Mouse (Mus musculus) hindbrain, postnatal 0 days (tissue): ENCODE data around the gene Slc30a6. TPM values are rescaled to one million over a fixed set of nuclear protein-coding genes. Genes with fewer than 3 reads are reported as not detected.

ENCODE experiments used
- ATAC-seq: fragments of 200-750 bp; cut with Nextera tagmentation; 2 replicates; pipeline ENCODE4 v1.8.0; 2017; ENCODE audit warnings: mild to moderate bottlenecking, moderate TSS enrichment, moderate library complexity
- DNase-seq: peaks from one replicate; pipeline ENCODE4 v3.0.0-alpha.2; 2015; ENCODE audit warnings: low spot score
- H3K27ac ChIP-seq: fragments of 300-500 bp; sonication (generic); 2 replicates; pipeline ENCODE4 v1.5.1; 2014; ENCODE audit warnings: mild to moderate bottlenecking
- H3K27me3 ChIP-seq: fragments of 300-500 bp; sonication (generic); 2 replicates; pipeline ENCODE4 v1.6.1; 2014; ENCODE audit warnings: low read length, mixed read lengths; ENCODE audit not compliant: insufficient read depth
- H3K36me3 ChIP-seq: fragments of 300-500 bp; sonication (generic); 2 replicates; pipeline ENCODE4 v1.6.1; 2014; ENCODE audit warnings: low read length, mixed read lengths; ENCODE audit not compliant: insufficient read depth
- H3K4me1 ChIP-seq: fragments of 300-500 bp; sonication (generic); 2 replicates; pipeline ENCODE4 v1.6.1; 2014; ENCODE audit warnings: antibody characterized with exemption, low read length, mixed read lengths; ENCODE audit not compliant: insufficient read depth
- H3K4me2 ChIP-seq: fragments of 300-500 bp; sonication (generic); 2 replicates; pipeline ENCODE4 v1.6.1; 2014; ENCODE audit warnings: low read depth, mild to moderate bottlenecking, low read length, moderate library complexity, mixed read lengths
- H3K4me3 ChIP-seq: fragments of 300-500 bp; sonication (generic); 2 replicates; pipeline ENCODE4 v1.5.1; 2014; ENCODE audit warnings: low read length
- H3K9ac ChIP-seq: fragments of 300-500 bp; sonication (generic); replicated peaks from 2 replicates; pipeline ENCODE4 v1.6.1; 2014; ENCODE audit warnings: mild to moderate bottlenecking, low read length, moderate library complexity, mixed read lengths
- H3K9me3 ChIP-seq: fragments of 300-500 bp; sonication (generic); 2 replicates; pipeline ENCODE4 v1.6.1; 2016; ENCODE audit warnings: low read length, mixed read lengths
- CTCF ChIP-seq: IDR thresholded peaks from 2 replicates; pipeline ENCODE4 v1.5.1; 2016; ENCODE audit warnings: antibody characterized with exemption, control low read depth, low read depth
- WGBS: fragments of 180-500 bp; shearing (Covaris S2); extraction: QIAGEN DNeasy Blood & Tissue Kit; methylation state at CpG from one replicate; pipeline ENCODE4 v1.1.7; 2014; 5-methylcytosine and 5-hydroxymethylcytosine counted together
- polyA plus RNA-seq: library from polyadenylated mRNA; unstranded; fragments of >200 nt; fragmentation: Nextera tagmentation; extraction: Ambion mirVana; gene quantifications from 2 replicates; pipeline ENCODE4 v1.2.1, GENCODE M21; 2015
- total RNA-seq: library from RNA; depleted of rRNA; stranded (reverse); fragments of >200 nt; gene quantifications from 2 replicates; pipeline ENCODE4 v1.2.3, GENCODE M21; 2014

Slc30a6 gene
- total and polyA plus RNA-seq, 2 experiments from 2014 or later, result 22.1 to 25.6 TPM

- DNase-seq (no peak), ATAC-seq (no peak)
- no peak overlapping the region for H3K9ac ChIP-seq
- no peak for TF ChIP-seq CTCF
- WGBS, result 91% methylated on average over 8 of the region's 8 CpGs
- no peak overlapping the region for H3K27ac ChIP-seq
- H3K36me3 ChIP-seq, result peaks cover 43% of the 10 kb centered on the region; the same call in 1 of the 2 replicates
- H3K27me3 ChIP-seq, result no peaks in the 10 kb centered on the region
- no peaks in the 10 kb centered on the region for H3K4me1 ChIP-seq
- no peaks in the 10 kb centered on the region for H3K9me3 ChIP-seq
- no peak overlapping the region for H3K4me3 ChIP-seq
- no peak overlapping the region for H3K4me2 ChIP-seq
These were observed 21.5 kb downstream of the Slc30a6 start for GRCm38 (mm10) chr17:74416841-74417360.

- Histone ChIP-seq H3K9ac (no peak overlapping the region), H3K9me3 (no peaks in the 10 kb centered on the region), H3K4me1 (no peaks in the 10 kb centered on the region), H3K27me3 (no peaks in the 10 kb centered on the region), H3K4me3 (no peak overlapping the region), H3K27ac (no peak overlapping the region), H3K4me2 (no peak overlapping the region), H3K36me3 (peaks cover 46% of the 10 kb centered on the region)
- 28% methylated on average over 4 of the region's 4 CpGs for WGBS
- ATAC-seq (no peak), DNase-seq (no peak)
- no peak for TF ChIP-seq CTCF
These were observed 22.8 kb downstream of the Slc30a6 start for GRCm38 (mm10) chr17:74418171-74418570.

- Histone ChIP-seq H3K9me3 (no peaks in the 10 kb centered on the region), H3K27me3 (no peaks in the 10 kb centered on the region), H3K36me3 (peaks cover 29% of the 10 kb centered on the region), H3K9ac (no peak overlapping the region), H3K4me2 (no peak overlapping the region), H3K4me3 (no peak overlapping the region), H3K27ac (no peak overlapping the region), H3K4me1 (no peaks in the 10 kb centered on the region)
- 61% methylated on average over 2 of the region's 2 CpGs for WGBS
- TF ChIP-seq CTCF, result no peak
- DNase-seq (no peak), ATAC-seq (no peak)
These were observed 25.2 kb downstream of the Slc30a6 start for GRCm38 (mm10) chr17:74420656-74421055.

- H3K9me3 ChIP-seq, result no peaks in the 10 kb centered on the region
- TF ChIP-seq CTCF, result no peak; the same call in 1 of the 2 replicates
- H3K27me3 ChIP-seq, result no peaks in the 10 kb centered on the region
- no peaks in the 10 kb centered on the region for H3K4me1 ChIP-seq
- DNase-seq, result peak; percentile 83
- H3K27ac ChIP-seq, result peak overlapping the region; percentile 11; the same call in 1 of the 2 replicates
- peak; percentile 90 for ATAC-seq
- H3K4me2 ChIP-seq, result no peak overlapping the region
- 33% methylated on average over 12 of the region's 12 CpGs for WGBS
- H3K9ac ChIP-seq, result no peak overlapping the region
- peaks cover 24% of the 10 kb centered on the region for H3K36me3 ChIP-seq
- H3K4me3 ChIP-seq, result no peak overlapping the region
These were observed 29.1 kb downstream of the Slc30a6 start for GRCm38 (mm10) chr17:74424401-74425005.

GRCm38 (mm10) chr17:74430074-74430473 lies 34.7 kb downstream of the Slc30a6 start:
- TF ChIP-seq CTCF, result no peak
- WGBS, result 87% methylated on average over 8 of the region's 8 CpGs
- no peak overlapping the region for H3K27ac ChIP-seq
- no peak overlapping the region for H3K9ac ChIP-seq
- no peak overlapping the region for H3K4me3 ChIP-seq
- H3K27me3 ChIP-seq, result no peaks in the 10 kb centered on the region
- ATAC-seq, result no peak
- H3K36me3 ChIP-seq, result peaks cover 7% of the 10 kb centered on the region
- no peak for DNase-seq
- no peak overlapping the region for H3K4me2 ChIP-seq
- no peaks in the 10 kb centered on the region for H3K4me1 ChIP-seq
- H3K9me3 ChIP-seq, result no peaks in the 10 kb centered on the region

GRCm38 (mm10) chr17:74431481-74431880 lies 36.1 kb downstream of the Slc30a6 start:
- DNase-seq, result peak; percentile 6
- 63% methylated on average over 13 of the region's 13 CpGs for WGBS

GRCm38 (mm10) chr17:74432631-74433030 lies 37.2 kb downstream of the Slc30a6 start:
- H3K27me3 ChIP-seq, result no peaks in the 10 kb centered on the region
- no peak overlapping the region for H3K9ac ChIP-seq
- no peak for ATAC-seq
- no peak overlapping the region for H3K4me2 ChIP-seq
- no peaks in the 10 kb centered on the region for H3K4me1 ChIP-seq
- DNase-seq, result no peak
- 86% methylated on average over 5 of the region's 5 CpGs for WGBS
- no peaks in the 10 kb centered on the region for H3K36me3 ChIP-seq
- H3K27ac ChIP-seq, result no peak overlapping the region
- no peak overlapping the region for H3K4me3 ChIP-seq
- TF ChIP-seq CTCF, result no peak
- no peaks in the 10 kb centered on the region for H3K9me3 ChIP-seq

More at GRCm38 (mm10) chr17:74431481-74431880, 36.1 kb downstream of the Slc30a6 start:
- H3K27me3 ChIP-seq, result no peaks in the 10 kb centered on the region
- H3K4me3 ChIP-seq, result no peak overlapping the region
- no peak overlapping the region for H3K4me2 ChIP-seq
- H3K4me1 ChIP-seq, result no peaks in the 10 kb centered on the region
- TF ChIP-seq CTCF, result peak; percentile 31
- ATAC-seq, result peak; percentile 43
- peaks cover 7% of the 10 kb centered on the region for H3K36me3 ChIP-seq
- no peaks in the 10 kb centered on the region for H3K9me3 ChIP-seq
- H3K9ac ChIP-seq, result no peak overlapping the region
- H3K27ac ChIP-seq, result no peak overlapping the region
